Mouse (Mus musculus): ENCODE measurements around the gene Gm17416.

The Gm17416 gene

GRCm38 (mm10) chr2:152569038-152569437 lies at the start of gene Gm17416:
TSS of gene Gm17416 (plus strand) at chr2:152569338.
- DNase-seq, result no peak

GRCm38 (mm10) chr2:152539944-152540710 lies 29.0 kb upstream of the Gm17416 start, which contains the start of gene Defb29:
TSS of gene Defb29 (minus strand) at chr2:152540098.
- DNase-seq, result no peak

- DNase-seq, result no peak
Observed at GRCm38 (mm10) chr2:152541979-152542378, 27.2 kb upstream of the Gm17416 start.

GRCm38 (mm10) chr2:152542897-152543296 lies 26.2 kb upstream of the Gm17416 start:
- no peak for DNase-seq

- DNase-seq, result no peak
Observed at GRCm38 (mm10) chr2:152543478-152543877, 25.7 kb upstream of the Gm17416 start.

GRCm38 (mm10) chr2:152544691-152545090 lies 24.4 kb upstream of the Gm17416 start:
- peak; percentile 84 for DNase-seq

GRCm38 (mm10) chr2:152548124-152548523 lies 21.0 kb upstream of the Gm17416 start:
- DNase-seq, result no peak

- peak; percentile 12 for DNase-seq
Observed at GRCm38 (mm10) chr2:152553774-152554423, 15.2 kb upstream of the Gm17416 start.

- no peak for DNase-seq
Observed at GRCm38 (mm10) chr2:152556655-152557054, 12.5 kb upstream of the Gm17416 start.

GRCm38 (mm10) chr2:152569881-152570280 lies 743 bp downstream of the Gm17416 start:
- no peak for DNase-seq

GRCm38 (mm10) chr2:152570313-152570712 lies 1.2 kb downstream of the Gm17416 start:
- no peak for DNase-seq

GRCm38 (mm10) chr2:152572114-152572794 lies 3.1 kb downstream of the Gm17416 start, which contains the start of gene Defb21:
TSS of gene Defb21 (plus strand) at chr2:152572744.
- DNase-seq, result no peak

- no peak for DNase-seq
Observed at GRCm38 (mm10) chr2:152573484-152573883, 4.3 kb downstream of the Gm17416 start.

GRCm38 (mm10) chr2:152580107-152580506 lies 11.0 kb downstream of the Gm17416 start, which contains the start of gene Defb19:
TSS of gene Defb19 (minus strand) at chr2:152580312.
- no peak for DNase-seq

- no peak for DNase-seq
Observed at GRCm38 (mm10) chr2:152580612-152581011, 11.5 kb downstream of the Gm17416 start.

GRCm38 (mm10) chr2:152586926-152587560 lies 17.9 kb downstream of the Gm17416 start:
- DNase-seq, result no peak

- DNase-seq, result no peak
Observed at GRCm38 (mm10) chr2:152588450-152588849, 19.3 kb downstream of the Gm17416 start.

- no peak for DNase-seq
Observed at GRCm38 (mm10) chr2:152589021-152589420, 19.9 kb downstream of the Gm17416 start.

- DNase-seq, result no peak
Observed at GRCm38 (mm10) chr2:152599299-152599698, 30.2 kb downstream of the Gm17416 start, which contains the start of gene Defb45. TSS of gene Defb45 (minus strand) at chr2:152599399.

- DNase-seq, result no peak
Observed at GRCm38 (mm10) chr2:152600076-152600475, 30.9 kb downstream of the Gm17416 start.

GRCm38 (mm10) chr2:152601275-152601960 lies 32.3 kb downstream of the Gm17416 start:
- DNase-seq, result no peak

GRCm38 (mm10) chr2:152604057-152604456 lies 34.9 kb downstream of the Gm17416 start, which contains the start of gene Defb36:
TSS of gene Defb36 (plus strand) at chr2:152604327.
- no peak for DNase-seq
